Mouse (Mus musculus) liver, embryonic 14.5 days (tissue): ENCODE measurements at regions not wholly inside any gene's neighbourhood (a gene's known extent, or its start where the extent isn't known, plus 50 kb on each side); places are given as distances from the start of the nearest gene placed in this dataset.

Experiments used
- ATAC-seq: fragments of 200-750 bp; cut with Nextera tagmentation; 2 replicates; pipeline ENCODE4 v1.8.0; 2017; ENCODE audit warnings: moderate number of reproducible peaks, mild to moderate bottlenecking, moderate library complexity; ENCODE audit not compliant: insufficient read depth
- DNase-seq, 3 experiments: peaks; one replicate each; pipeline ENCODE4 v3.0.0-alpha.2; 2012 to 2013; ENCODE audit warnings: low read depth in 3 of 3, low spot score in 3 of 3
- H3K27ac ChIP-seq: fragments of 300-500 bp; sonication (generic); 2 replicates; pipeline ENCODE4 v1.5.1; 2014; ENCODE audit warnings: moderate library complexity, mild to moderate bottlenecking, control low read depth, inconsistent platforms
- H3K27me3 ChIP-seq: fragments of 300-500 bp; sonication (generic); 2 replicates; pipeline ENCODE4 v1.6.1; 2014; ENCODE audit warnings: mild to moderate bottlenecking, low read length, moderate library complexity; ENCODE audit not compliant: control insufficient read depth, insufficient read depth
- H3K36me3 ChIP-seq: fragments of 300-500 bp; sonication (generic); replicated peaks from 2 replicates; pipeline ENCODE4 v1.6.1; 2014; ENCODE audit warnings: low read depth; ENCODE audit not compliant: control insufficient read depth, insufficient read depth
- H3K4me1 ChIP-seq, 2 experiments: fragments of 200-500 bp in 1 of 2; fragments of 300-500 bp in 1 of 2; sonication (generic) in 1 of 2; replicated peaks; 2 replicates each; pipeline ENCODE4 v1.6.1; 2012 to 2014; ENCODE audit warnings: antibody characterized with exemption in 1 of 2, inconsistent platforms in 1 of 2, low read length in 1 of 2; ENCODE audit not compliant: control insufficient read depth in 2 of 2, insufficient read depth in 2 of 2
- H3K4me2 ChIP-seq: fragments of 300-500 bp; sonication (generic); 2 replicates; pipeline ENCODE4 v1.6.1; 2014; ENCODE audit warnings: low read depth, mild to moderate bottlenecking, control low read depth, moderate library complexity
- H3K4me3 ChIP-seq, 2 experiments: fragments of 200-500 bp in 1 of 2; fragments of 300-500 bp in 1 of 2; sonication (generic) in 1 of 2; 2 replicates each; pipeline ENCODE4 v1.5.1; 2012 to 2014; ENCODE audit warnings: low read depth in 2 of 2, low read length in 2 of 2, mild to moderate bottlenecking in 2 of 2, control low read depth in 1 of 2, inconsistent platforms in 1 of 2, moderate library complexity in 1 of 2; ENCODE audit not compliant: insufficient read depth in 1 of 2
- H3K9ac ChIP-seq: fragments of 300-500 bp; sonication (generic); replicated peaks from 2 replicates; pipeline ENCODE4 v1.6.1; 2014; ENCODE audit warnings: mild to moderate bottlenecking, control low read depth, moderate library complexity
- H3K9me3 ChIP-seq: fragments of 300-500 bp; sonication (generic); 2 replicates; pipeline ENCODE4 v1.6.1; 2016; ENCODE audit warnings: low read length, mixed read lengths; ENCODE audit not compliant: control insufficient read depth
- CTCF ChIP-seq: IDR thresholded peaks from 2 replicates; pipeline ENCODE4 v1.5.1; 2016; ENCODE audit warnings: antibody characterized with exemption, low read depth, control low read depth
- EP300 ChIP-seq: IDR thresholded peaks from 2 replicates; pipeline ENCODE4 v1.6.1; 2016; ENCODE audit warnings: antibody characterized with exemption, low read depth
- WGBS: fragments of 180-500 bp; shearing (Covaris S2); extraction: QIAGEN DNeasy Blood & Tissue Kit; methylation state at CpG from one replicate; pipeline ENCODE4 v1.1.7; 2014; ENCODE audit not compliant: insufficient replicate concordance; 5-methylcytosine and 5-hydroxymethylcytosine counted together

DNA sequence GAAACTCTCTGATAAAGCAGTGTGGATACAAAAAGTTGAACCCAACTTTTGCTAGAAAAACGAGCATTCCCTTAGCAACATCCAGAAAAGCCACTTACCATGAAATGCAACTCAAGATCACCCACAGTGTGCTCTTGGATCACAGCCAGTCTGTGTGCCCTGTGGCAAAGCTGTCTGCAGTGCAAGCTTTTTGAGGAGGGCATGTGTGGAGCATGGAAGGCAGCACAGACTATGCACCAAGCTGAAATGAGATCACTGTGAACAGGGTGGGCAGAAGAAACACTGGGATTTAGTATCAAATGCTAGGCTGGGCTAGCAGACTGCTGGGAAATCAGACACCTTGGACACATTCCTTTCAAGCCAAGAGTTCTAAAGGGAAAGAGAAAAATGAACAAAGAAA, 162.4 kb downstream of the Sim1 start:
- H3K4me2 ChIP-seq = no peak overlapping the region
- H3K27me3 ChIP-seq = no peaks in the 10 kb centered on the region
- H3K36me3 ChIP-seq = no peaks in the 10 kb centered on the region
- no peak overlapping the region for H3K4me3 ChIP-seq
- no peak for DNase-seq
- WGBS = 23% methylated on average over 1 of the region's 1 CpGs
- no peak overlapping the region for H3K9ac ChIP-seq
- ATAC-seq = no peak
- no peak overlapping the region for H3K27ac ChIP-seq
- no peaks in the 10 kb centered on the region for H3K9me3 ChIP-seq
- TF ChIP-seq EP300 (no peak), CTCF (no peak)
- no peaks in the 10 kb centered on the region for H3K4me1 ChIP-seq

DNA sequence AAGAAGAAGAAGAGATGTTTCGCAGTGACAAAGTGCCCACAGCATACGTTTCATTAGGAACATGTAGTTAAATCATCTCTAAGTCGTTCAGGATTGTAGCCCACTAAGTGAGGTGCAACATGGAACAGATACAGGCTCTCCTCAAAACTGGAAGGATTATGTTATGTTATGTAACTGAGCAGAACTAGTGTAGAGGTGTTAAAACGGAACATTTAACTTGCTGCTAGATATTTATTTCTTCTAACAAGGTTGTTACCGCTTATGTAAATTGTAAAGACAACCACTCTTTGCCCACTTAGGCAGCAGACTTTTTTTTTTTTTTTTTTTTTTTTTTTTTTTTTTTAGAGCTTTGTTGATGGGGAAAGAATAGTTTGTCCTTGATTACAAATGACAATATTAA, 163.8 kb downstream of the Sim1 start:
- Histone ChIP-seq H3K27me3 (no peaks in the 10 kb centered on the region), H3K9ac (no peak overlapping the region), H3K9me3 (no peaks in the 10 kb centered on the region), H3K4me1 (no peaks in the 10 kb centered on the region), H3K27ac (no peak overlapping the region), H3K4me3 (no peak overlapping the region), H3K4me2 (no peak overlapping the region), H3K36me3 (no peaks in the 10 kb centered on the region)
- no peak for TF ChIP-seq EP300
- no peak for TF ChIP-seq CTCF
- WGBS = 56% methylated on average over 5 of the region's 5 CpGs
- DNase-seq = no peak
- ATAC-seq = no peak

DNA sequence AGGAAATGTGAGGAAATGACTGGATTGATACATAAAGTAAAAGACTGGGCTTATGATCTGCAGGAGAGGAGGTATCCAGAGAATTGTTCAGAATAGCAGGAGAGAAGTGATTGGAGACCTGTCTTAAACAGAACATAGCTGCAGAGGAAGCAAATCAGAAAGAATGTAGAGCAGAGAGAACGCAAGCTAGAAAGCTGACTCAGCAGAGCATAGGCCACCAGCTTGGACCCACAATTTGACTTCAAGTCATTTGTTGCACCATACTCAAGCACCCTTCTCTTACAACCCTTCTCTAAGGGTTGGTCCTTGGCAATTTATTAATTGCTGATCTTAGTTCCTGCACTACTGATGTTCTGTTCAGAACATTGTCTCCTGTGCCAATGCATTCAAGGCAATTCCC, 207.0 kb downstream of the Sim1 start:
- Histone ChIP-seq H3K9me3 (no peaks in the 10 kb centered on the region), H3K4me3 (no peak overlapping the region), H3K27ac (no peak overlapping the region), H3K27me3 (no peaks in the 10 kb centered on the region), H3K9ac (no peak overlapping the region), H3K4me2 (no peak overlapping the region), H3K36me3 (no peaks in the 10 kb centered on the region), H3K4me1 (no peaks in the 10 kb centered on the region)
- DNase-seq (no peak), ATAC-seq (no peak)
- TF ChIP-seq EP300 = no peak
- no peak for TF ChIP-seq CTCF
- WGBS = 68% methylated on average over 1 of the region's 1 CpGs

DNA sequence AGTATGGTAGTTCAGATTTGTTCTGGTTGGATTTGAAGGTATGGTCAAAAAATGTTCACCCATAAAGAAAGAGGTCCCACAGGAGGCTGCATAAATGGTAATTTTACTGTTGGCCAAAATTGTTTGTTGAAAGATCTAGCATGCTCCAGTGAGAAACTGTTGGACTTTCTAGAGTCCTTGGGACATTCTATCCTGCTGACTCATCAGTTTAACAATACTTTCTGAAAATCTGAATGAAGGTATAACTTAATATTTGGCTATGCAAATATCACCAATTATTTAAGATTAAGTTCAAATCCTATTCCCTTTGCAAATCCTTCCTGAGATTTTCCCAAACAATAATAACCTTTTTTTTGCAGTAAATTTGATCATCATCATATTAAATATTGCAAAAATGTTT, 257.3 kb downstream of the Sim1 start:
- Histone ChIP-seq H3K27ac (no peak overlapping the region), H3K36me3 (no peaks in the 10 kb centered on the region), H3K27me3 (no peaks in the 10 kb centered on the region), H3K4me1 (no peaks in the 10 kb centered on the region), H3K4me3 (no peak overlapping the region), H3K9me3 (no peaks in the 10 kb centered on the region), H3K4me2 (no peak overlapping the region), H3K9ac (no peak overlapping the region)
- DNase-seq (no peak), ATAC-seq (no peak)
- no peak for TF ChIP-seq EP300
- TF ChIP-seq CTCF = no peak

DNA sequence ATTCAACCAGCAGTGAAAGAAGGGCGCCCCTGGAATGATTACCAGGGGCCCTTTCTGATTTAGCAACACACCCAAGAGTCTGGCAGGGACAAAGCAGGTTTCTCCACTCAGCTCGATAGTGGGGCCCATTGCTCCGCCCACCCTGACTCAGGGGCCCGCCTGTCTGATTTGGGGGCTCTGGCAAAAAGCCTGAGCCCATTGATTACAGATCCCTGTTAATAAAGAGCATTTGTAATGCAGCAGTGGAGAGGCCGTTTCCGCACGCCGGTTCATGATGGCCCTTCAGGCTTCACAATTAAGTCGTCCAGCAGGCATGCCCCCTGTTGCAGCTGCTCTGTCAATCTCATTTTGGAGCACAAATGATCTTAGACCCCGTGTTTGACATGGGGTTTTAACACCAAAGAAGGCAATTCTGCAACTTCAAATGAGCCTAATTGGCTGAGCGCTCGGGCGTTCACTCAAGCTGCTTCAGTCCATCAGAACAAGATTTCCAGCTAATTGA, 259.0 kb downstream of the Sim1 start:
- 51% methylated on average over 13 of the region's 13 CpGs for WGBS
- H3K4me3 ChIP-seq = no peak overlapping the region
- no peak overlapping the region for H3K4me2 ChIP-seq
- H3K36me3 ChIP-seq = no peaks in the 10 kb centered on the region
- no peak overlapping the region for H3K27ac ChIP-seq
- H3K27me3 ChIP-seq = no peaks in the 10 kb centered on the region
- H3K4me1 ChIP-seq = no peaks in the 10 kb centered on the region
- DNase-seq (no peak), ATAC-seq (no peak)
- H3K9ac ChIP-seq = no peak overlapping the region
- no peaks in the 10 kb centered on the region for H3K9me3 ChIP-seq
- TF ChIP-seq CTCF (no peak), EP300 (no peak)

DNA sequence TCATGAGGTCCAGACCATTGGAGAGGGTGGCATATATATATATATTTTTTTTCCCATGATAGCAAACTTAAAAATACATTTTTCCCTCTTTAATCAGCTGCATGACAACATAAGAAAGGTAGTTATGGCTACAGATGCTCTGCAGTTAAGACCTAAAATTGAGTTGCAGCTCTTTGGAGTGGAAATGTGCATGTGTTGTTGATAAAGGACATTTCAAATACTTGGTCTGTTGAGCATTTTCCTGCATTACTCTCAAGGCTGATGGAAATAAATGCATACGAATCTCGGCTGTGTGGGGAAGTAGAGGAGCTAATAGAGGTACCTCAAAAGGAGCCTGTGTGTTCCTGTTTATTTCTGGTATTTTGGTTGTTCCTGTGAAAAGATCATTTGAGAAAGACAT, 259.5 kb downstream of the Sim1 start:
- Histone ChIP-seq H3K27me3 (no peaks in the 10 kb centered on the region), H3K36me3 (no peaks in the 10 kb centered on the region), H3K27ac (no peak overlapping the region), H3K4me3 (no peak overlapping the region), H3K4me1 (no peaks in the 10 kb centered on the region), H3K9me3 (no peaks in the 10 kb centered on the region), H3K4me2 (no peak overlapping the region), H3K9ac (no peak overlapping the region)
- DNase-seq (no peak), ATAC-seq (no peak)
- 71% methylated on average over 2 of the region's 2 CpGs for WGBS
- no peak for TF ChIP-seq EP300
- no peak for TF ChIP-seq CTCF
